Mouse (Mus musculus): ENCODE data around the gene Ring1. TPM values are rescaled to one million over a fixed set of nuclear protein-coding genes. Genes with fewer than 3 reads are reported as not detected.
"Not testable (repeated sequence)": the region's sequence is repeated elsewhere in the genome, so short reads cannot be mapped to it uniquely, and the experiment has no call there.

The Ring1 gene
- total and polyA plus RNA-seq, 2 experiments from 2014 or later, result 19.1 to 19.2 TPM

GRCm38 (mm10) chr17:33982136-33982535 is 42.3 kb downstream of the Ring1 start:
- not testable (repeated sequence) for H3K4me3 ChIP-seq (ENCODE audit: low read length); H3K9ac ChIP-seq (replicated peaks; ENCODE audit: low read length); H3K9me3 ChIP-seq (ENCODE audit: low read length); ATAC-seq; H3K36me3 ChIP-seq (ENCODE audit: insufficient read depth, low read length); H3K4me1 ChIP-seq (ENCODE audit: insufficient read depth, low read length)
- peak overlapping the region; percentile 94; the same call in 1 of the 2 replicates for H3K27ac ChIP-seq
- peaks cover 21% of the 10 kb centered on the region for H3K27me3 ChIP-seq (ENCODE audit: insufficient read depth, low read length)
- peak overlapping the region; percentile 58; the same call in 1 of the 2 replicates for H3K4me2 ChIP-seq (ENCODE audit: low read depth, low read length)
- 16% methylated on average over 8 of the region's 8 CpGs for WGBS
- peak; percentile 92 for TF ChIP-seq CTCF (IDR thresholded peaks at IDR 0.05; ENCODE audit: low read depth)
- DNase-seq (ENCODE audit: low spot score), result peak; percentile 72

GRCm38 (mm10) chr17:33981192-33981909 is 43.1 kb downstream of the Ring1 start:
- H3K9me3 ChIP-seq (ENCODE audit: low read length); H3K36me3 ChIP-seq (ENCODE audit: insufficient read depth, low read length); H3K4me1 ChIP-seq (ENCODE audit: insufficient read depth, low read length): not testable (repeated sequence)
- under 1% methylated on average over 27 of the region's 27 CpGs for WGBS
- peak overlapping the region; percentile 43 for H3K9ac ChIP-seq (replicated peaks; ENCODE audit: low read length)
- H3K4me3 ChIP-seq (ENCODE audit: low read length), result peak overlapping the region; percentile 44
- ATAC-seq (peak; percentile 96), DNase-seq (ENCODE audit: low spot score) (peak; percentile 98)
- H3K27me3 ChIP-seq (ENCODE audit: insufficient read depth, low read length), result peaks cover 24% of the 10 kb centered on the region
- peak overlapping the region; percentile 94 for H3K27ac ChIP-seq
- peak; percentile 76 for TF ChIP-seq CTCF (IDR thresholded peaks at IDR 0.05; ENCODE audit: low read depth)
- H3K4me2 ChIP-seq (ENCODE audit: low read depth, low read length), result peak overlapping the region; percentile 58

- no peak for ATAC-seq
Observed at GRCm38 (mm10) chr17:33980181-33981035, 44.1 kb downstream of the Ring1 start.

GRCm38 (mm10) chr17:33979512-33980050 is 44.9 kb downstream of the Ring1 start:
- ATAC-seq, result no peak
- 76% methylated on average over 6 of the region's 6 CpGs for WGBS
- no peaks in the 10 kb centered on the region for H3K4me1 ChIP-seq (ENCODE audit: insufficient read depth, low read length)
- H3K4me2 ChIP-seq (ENCODE audit: low read depth, low read length), result no peak overlapping the region
- H3K4me3 ChIP-seq (ENCODE audit: low read length), result no peak overlapping the region
- DNase-seq (ENCODE audit: low spot score), result no peak
- no peak overlapping the region for H3K9ac ChIP-seq (replicated peaks; ENCODE audit: low read length)
- TF ChIP-seq CTCF (IDR thresholded peaks at IDR 0.05; ENCODE audit: low read depth), result no peak
- no peak overlapping the region for H3K27ac ChIP-seq
- H3K27me3 ChIP-seq (ENCODE audit: insufficient read depth, low read length), result peaks cover 26% of the 10 kb centered on the region
- H3K36me3 ChIP-seq (ENCODE audit: insufficient read depth, low read length), result no peaks in the 10 kb centered on the region
- H3K9me3 ChIP-seq (ENCODE audit: low read length), result no peaks in the 10 kb centered on the region

More at GRCm38 (mm10) chr17:33980181-33981035, 44.1 kb downstream of the Ring1 start:
- Histone ChIP-seq H3K9me3 (ENCODE audit: low read length) (no peaks in the 10 kb centered on the region), H3K4me3 (ENCODE audit: low read length) (no peak overlapping the region), H3K27ac (peak overlapping the region; percentile 69), H3K4me1 (ENCODE audit: insufficient read depth, low read length) (no peaks in the 10 kb centered on the region), H3K4me2 (ENCODE audit: low read depth, low read length) (no peak overlapping the region), H3K27me3 (ENCODE audit: insufficient read depth, low read length) (peaks cover 26% of the 10 kb centered on the region), H3K36me3 (ENCODE audit: insufficient read depth, low read length) (no peaks in the 10 kb centered on the region), H3K9ac (replicated peaks; ENCODE audit: low read length) (no peak overlapping the region)
- no peak for TF ChIP-seq CTCF (IDR thresholded peaks at IDR 0.05; ENCODE audit: low read depth)
- peak; percentile 20 for DNase-seq (ENCODE audit: low spot score)
- WGBS, result 79% methylated on average over 19 of the region's 19 CpGs

GRCm38 (mm10) chr17:33978631-33979031 is 45.8 kb downstream of the Ring1 start:
- Histone ChIP-seq H3K4me1 (ENCODE audit: insufficient read depth, low read length) (no peaks in the 10 kb centered on the region), H3K27ac (no peak overlapping the region), H3K27me3 (ENCODE audit: insufficient read depth, low read length) (peaks cover 26% of the 10 kb centered on the region), H3K4me2 (ENCODE audit: low read depth, low read length) (peak overlapping the region; percentile 57), H3K4me3 (ENCODE audit: low read length) (peak overlapping the region; percentile 38), H3K9me3 (ENCODE audit: low read length) (no peaks in the 10 kb centered on the region), H3K9ac (replicated peaks; ENCODE audit: low read length) (no peak overlapping the region; the same call in 1 of the 2 replicates), H3K36me3 (ENCODE audit: insufficient read depth, low read length) (no peaks in the 10 kb centered on the region)
- DNase-seq (ENCODE audit: low spot score) (peak; percentile 21), ATAC-seq (0 out of 2 replicates have a peak, but pooled peaks have one; percentile 7)
- no peak for TF ChIP-seq CTCF (IDR thresholded peaks at IDR 0.05; ENCODE audit: low read depth)
- 1% methylated on average over 16 of the region's 17 CpGs for WGBS

GRCm38 (mm10) chr17:33977861-33978557 is 46.5 kb downstream of the Ring1 start:
- ATAC-seq (no peak), DNase-seq (ENCODE audit: low spot score) (no peak)
- TF ChIP-seq CTCF (IDR thresholded peaks at IDR 0.05; ENCODE audit: low read depth), result no peak
- H3K9me3 ChIP-seq (ENCODE audit: low read length), result no peaks in the 10 kb centered on the region
- H3K27me3 ChIP-seq (ENCODE audit: insufficient read depth, low read length), result peaks cover 26% of the 10 kb centered on the region
- no peaks in the 10 kb centered on the region for H3K4me1 ChIP-seq (ENCODE audit: insufficient read depth, low read length)
- WGBS, result 3% methylated on average over 57 of the region's 57 CpGs
- peak overlapping the region; percentile 38 for H3K4me3 ChIP-seq (ENCODE audit: low read length)
- peak overlapping the region; percentile 57 for H3K4me2 ChIP-seq (ENCODE audit: low read depth, low read length)
- no peak overlapping the region; the same call in 1 of the 2 replicates for H3K9ac ChIP-seq (replicated peaks; ENCODE audit: low read length)
- H3K36me3 ChIP-seq (ENCODE audit: insufficient read depth, low read length), result no peaks in the 10 kb centered on the region
- H3K27ac ChIP-seq, result no peak overlapping the region
